Mouse (Mus musculus) bone marrow macrophage, adult 2 months (primary cell): ENCODE results near the gene Ung.

ENCODE experiments used
- CTCF ChIP-seq: IDR thresholded peaks from 2 replicates; pipeline ENCODE4 v1.5.1; 2012; ENCODE audit warnings: low read depth, mild to moderate bottlenecking, low read length, moderate library complexity
- POLR2A ChIP-seq: IDR thresholded peaks from 2 replicates; pipeline ENCODE4 v1.6.1; 2012; ENCODE audit warnings: mild to moderate bottlenecking, low read depth, low read length, borderline replicate concordance

DNA sequence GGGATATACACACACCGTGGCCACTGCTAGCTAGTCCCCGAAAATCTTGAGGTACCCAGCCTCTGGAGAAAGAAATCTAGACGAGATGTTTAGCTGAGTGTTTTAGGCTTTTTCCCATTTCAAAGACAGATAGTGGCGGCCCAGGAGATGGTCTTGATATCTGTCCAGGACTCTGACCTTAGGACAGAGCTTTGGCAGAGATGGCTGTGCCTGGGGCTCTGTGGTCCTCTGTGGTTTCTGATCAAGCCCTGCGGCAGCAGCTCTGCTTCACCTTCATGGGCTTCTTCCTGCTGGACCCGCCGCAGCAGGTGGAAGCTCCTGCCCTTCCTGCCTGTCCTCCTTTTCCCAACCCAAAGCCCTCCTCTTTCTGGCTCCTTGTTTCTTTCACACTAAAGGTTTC is 40.2 kb downstream of the Ung start:
- TF ChIP-seq CTCF (no peak), POLR2A (no peak)
